Mouse (Mus musculus) intestine, embryonic 16.5 days (tissue): ENCODE measurements around the gene Asic4. TPM values are rescaled to one million over a fixed set of nuclear protein-coding genes. Genes with fewer than 3 reads are reported as not detected.

Experiments
- ATAC-seq: fragments of 200-750 bp; cut with Nextera tagmentation; 2 replicates; pipeline ENCODE4 v1.8.0; 2017; ENCODE audit warnings: moderate TSS enrichment, moderate library complexity
- H3K27ac ChIP-seq: fragments of 300-500 bp; sonication (generic); 2 replicates; pipeline ENCODE4 v1.5.1; 2014; ENCODE audit warnings: mild to moderate bottlenecking, low read length
- H3K27me3 ChIP-seq: fragments of 300-500 bp; sonication (generic); replicated peaks from 2 replicates; pipeline ENCODE4 v1.6.1; 2014; ENCODE audit warnings: low read length, control low read depth, mixed read lengths; ENCODE audit not compliant: control insufficient read depth, insufficient read depth
- H3K36me3 ChIP-seq: fragments of 300-500 bp; sonication (generic); 2 replicates; pipeline ENCODE4 v1.6.1; 2014; ENCODE audit warnings: low read length, control low read depth; ENCODE audit not compliant: control insufficient read depth, insufficient read depth
- H3K4me1 ChIP-seq: fragments of 300-500 bp; sonication (generic); 2 replicates; pipeline ENCODE4 v1.6.1; 2014; ENCODE audit warnings: low read length, control low read depth, mixed read lengths; ENCODE audit not compliant: control insufficient read depth, insufficient read depth
- H3K4me2 ChIP-seq: fragments of 300-500 bp; sonication (generic); 2 replicates; pipeline ENCODE4 v1.6.1; 2014; ENCODE audit warnings: low read depth, low read length, control low read depth
- H3K4me3 ChIP-seq: fragments of 300-500 bp; sonication (generic); 2 replicates; pipeline ENCODE4 v1.5.1; 2014; ENCODE audit warnings: mild to moderate bottlenecking, low read length
- H3K9ac ChIP-seq: fragments of 300-500 bp; sonication (generic); 2 replicates; pipeline ENCODE4 v1.6.1; 2014; ENCODE audit warnings: low read depth, low read length
- H3K9me3 ChIP-seq: fragments of 300-500 bp; sonication (generic); 2 replicates; pipeline ENCODE4 v1.6.1; 2016; ENCODE audit warnings: low read length, control low read depth; ENCODE audit not compliant: control insufficient read depth
- WGBS: fragments of 180-500 bp; shearing (Covaris S2); extraction: QIAGEN DNeasy Blood & Tissue Kit; methylation state at CpG from one replicate; pipeline ENCODE4 v1.1.7; 2014; 5-methylcytosine and 5-hydroxymethylcytosine counted together
- polyA plus RNA-seq: library from polyadenylated mRNA; unstranded; fragments of >200 nt; fragmentation: Nextera tagmentation; extraction: Ambion mirVana; gene quantifications from 2 replicates; pipeline ENCODE4 v1.2.1, GENCODE M21; 2015

Gene Asic4
- polyA plus RNA-seq, result 2.0 and 2.4 TPM in 2 replicates

DNA sequence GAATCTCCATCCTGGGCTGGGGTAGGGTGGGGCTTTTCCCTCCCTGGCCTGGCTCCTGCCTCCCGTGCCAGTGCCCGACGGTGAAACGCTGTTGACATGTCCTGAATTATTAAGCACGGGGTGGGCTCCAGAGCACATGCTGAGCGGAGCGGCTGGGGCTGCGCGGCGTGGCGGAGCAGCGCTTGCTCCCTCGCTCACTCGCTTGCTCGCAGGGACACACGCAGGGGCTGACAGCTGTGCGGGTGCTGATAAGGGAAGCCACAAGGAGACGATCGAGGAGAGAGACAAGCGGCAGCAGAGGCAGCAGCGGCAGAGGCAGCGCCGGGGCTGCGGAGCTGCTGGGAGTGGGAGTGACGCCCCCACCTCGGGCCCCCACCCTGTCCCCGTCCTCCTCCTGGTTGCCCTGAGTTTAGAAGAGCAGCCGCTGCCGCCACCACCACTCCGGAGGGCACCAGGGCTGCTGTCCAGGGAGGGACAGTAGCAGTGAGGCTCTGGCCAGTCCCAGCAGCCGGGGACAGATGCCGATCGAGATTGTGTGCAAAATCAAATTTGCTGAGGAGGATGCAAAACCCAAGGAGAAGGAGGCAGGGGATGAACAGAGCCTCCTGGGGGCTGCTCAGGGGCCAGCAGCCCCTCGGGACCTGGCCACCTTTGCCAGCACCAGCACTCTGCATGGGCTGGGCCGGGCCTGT lies at the start of gene Asic4:
Gene Asic4, plus strand, starts transcription at position 123 of the 692 bp plus-strand sequence.
- no peak for ATAC-seq
- WGBS, result 2% methylated on average over 35 of the region's 35 CpGs
- Histone ChIP-seq H3K4me2 (peak within 1 kb of the TSS; percentile 47), H3K4me1 (peaks cover 44% of the 10 kb centered on the region), H3K4me3 (peak within 1 kb of the TSS; percentile 26), H3K9me3 (no peaks in the 10 kb centered on the region), H3K36me3 (no peaks in the 10 kb centered on the region), H3K9ac (peak within 1 kb of the TSS; percentile 54), H3K27me3 (peaks cover 60% of the 10 kb centered on the region), H3K27ac (no peak within 1 kb of the TSS)

DNA sequence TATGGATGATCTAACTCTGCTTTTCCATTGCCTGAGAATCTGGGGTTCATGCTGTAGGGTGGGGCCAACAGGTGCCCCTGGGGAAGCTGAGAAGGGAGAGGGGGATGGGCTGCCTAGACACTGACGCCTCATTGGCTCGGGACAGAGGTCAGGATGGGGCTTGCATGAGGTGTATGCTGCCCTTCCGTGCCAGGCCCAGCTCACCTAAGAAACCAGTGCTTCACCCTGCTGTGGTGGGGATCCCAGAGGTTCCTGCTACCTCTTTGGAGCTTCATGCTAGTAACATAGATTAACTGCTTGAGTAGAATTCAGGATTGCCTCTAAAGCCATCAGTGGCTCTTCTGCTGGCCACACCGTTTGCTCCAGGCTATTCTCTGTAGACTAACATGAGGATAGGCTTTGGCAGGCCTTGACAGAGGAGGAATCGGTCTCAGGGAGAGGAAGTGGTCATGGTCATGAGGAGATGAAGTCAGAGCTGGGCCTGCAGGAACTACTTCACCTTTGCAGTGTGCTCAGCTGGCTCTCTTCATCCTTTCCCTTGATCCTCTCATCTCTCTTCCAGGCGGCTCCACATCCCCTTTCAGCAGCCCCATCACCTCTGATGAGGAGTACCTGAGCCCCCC lies 49.6 kb upstream of the Asic4 start:
- Histone ChIP-seq H3K4me1 (peaks cover 24% of the 10 kb centered on the region), H3K9me3 (no peaks in the 10 kb centered on the region), H3K4me2 (peak overlapping the region; percentile 42; the same call in 1 of the 2 replicates), H3K27me3 (no peaks in the 10 kb centered on the region), H3K36me3 (peaks cover 10% of the 10 kb centered on the region; the same call in 1 of the 2 replicates), H3K27ac (peak overlapping the region; percentile 65), H3K4me3 (0 out of 2 replicates have a peak overlapping the region, but pooled peaks have one; percentile 17), H3K9ac (peak overlapping the region; percentile 61)
- 49% methylated on average over 6 of the region's 6 CpGs for WGBS
- ATAC-seq, result 0 out of 2 replicates have a peak, but pooled peaks have one; percentile 1

DNA sequence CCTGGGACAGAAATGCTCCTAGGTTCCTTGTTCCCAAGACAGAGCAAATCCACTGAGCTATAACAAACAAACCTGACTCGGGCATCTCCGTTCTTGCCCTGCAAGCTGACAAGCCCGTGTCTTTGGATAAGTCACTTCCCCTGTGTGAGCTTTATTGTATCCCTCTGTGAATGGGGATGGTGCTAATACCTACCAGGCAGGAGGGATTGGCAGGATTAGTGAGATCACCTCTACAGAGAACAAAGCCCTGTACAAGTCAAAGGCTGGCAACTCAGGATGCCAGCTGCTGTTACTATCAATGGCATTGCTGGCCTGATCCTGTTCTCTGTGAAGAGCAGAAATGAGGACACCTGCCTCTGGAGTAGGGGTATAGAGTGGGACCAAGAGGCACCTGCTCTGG lies 44.7 kb upstream of the Asic4 start:
- H3K4me1 ChIP-seq, result peaks cover 1% of the 10 kb centered on the region
- H3K4me3 ChIP-seq, result no peak overlapping the region
- no peak overlapping the region for H3K9ac ChIP-seq
- H3K4me2 ChIP-seq, result no peak overlapping the region
- WGBS, result 82% methylated on average over 3 of the region's 3 CpGs
- H3K27ac ChIP-seq, result no peak overlapping the region
- peaks cover 10% of the 10 kb centered on the region; the same call in 1 of the 2 replicates for H3K36me3 ChIP-seq
- H3K27me3 ChIP-seq, result no peaks in the 10 kb centered on the region
- no peaks in the 10 kb centered on the region for H3K9me3 ChIP-seq
- no peak for ATAC-seq

DNA sequence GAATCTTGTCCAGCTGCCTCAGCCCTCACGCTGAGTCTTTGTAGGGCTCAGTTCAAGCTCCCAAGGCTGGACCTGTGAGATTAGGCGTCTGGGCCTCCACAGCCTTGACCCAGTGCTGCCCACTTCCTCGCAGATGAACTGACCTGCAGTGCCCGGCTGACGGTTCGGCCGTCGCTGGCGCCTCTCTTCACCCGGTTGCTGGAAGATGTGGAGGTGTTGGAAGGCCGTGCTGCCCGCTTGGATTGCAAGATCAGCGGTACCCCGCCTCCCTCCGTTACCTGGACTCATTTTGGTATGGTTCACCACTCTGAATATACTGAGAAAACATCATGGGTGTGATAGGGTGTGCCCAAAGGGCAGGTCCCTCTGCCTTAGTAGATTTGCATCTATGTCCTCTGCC lies 44.1 kb upstream of the Asic4 start:
- H3K27ac ChIP-seq, result no peak overlapping the region
- no peaks in the 10 kb centered on the region for H3K4me1 ChIP-seq
- H3K4me3 ChIP-seq, result no peak overlapping the region
- H3K36me3 ChIP-seq, result peaks cover 9% of the 10 kb centered on the region; the same call in 1 of the 2 replicates
- H3K4me2 ChIP-seq, result no peak overlapping the region
- 91% methylated on average over 15 of the region's 15 CpGs for WGBS
- no peak overlapping the region for H3K9ac ChIP-seq
- no peak for ATAC-seq
- H3K9me3 ChIP-seq, result no peaks in the 10 kb centered on the region
- no peaks in the 10 kb centered on the region for H3K27me3 ChIP-seq

DNA sequence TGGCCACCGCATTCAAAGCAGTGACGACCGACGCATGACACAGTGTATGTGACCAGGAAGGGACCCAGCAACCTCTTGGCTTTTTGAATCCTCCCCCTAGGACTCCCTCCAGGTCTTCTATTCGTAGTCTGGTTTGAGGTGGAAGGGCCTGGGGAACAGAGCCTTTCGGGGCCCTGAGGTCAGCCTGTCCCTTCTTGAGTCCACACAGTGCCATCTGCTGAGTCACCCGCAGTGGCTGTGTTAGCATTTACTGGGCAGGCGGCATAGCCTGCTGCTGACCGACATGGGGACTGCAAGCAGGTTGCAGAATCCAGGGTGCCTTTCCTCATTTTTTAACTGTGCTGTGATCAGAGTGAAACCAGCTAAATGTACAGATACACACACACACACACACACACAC lies 43.2 kb upstream of the Asic4 start:
- no peaks in the 10 kb centered on the region for H3K27me3 ChIP-seq
- WGBS, result 96% methylated on average over 9 of the region's 9 CpGs
- peaks cover 6% of the 10 kb centered on the region; the same call in 1 of the 2 replicates for H3K36me3 ChIP-seq
- H3K4me1 ChIP-seq, result no peaks in the 10 kb centered on the region
- no peak overlapping the region for H3K27ac ChIP-seq
- H3K9ac ChIP-seq, result no peak overlapping the region
- H3K4me3 ChIP-seq, result no peak overlapping the region
- no peak overlapping the region for H3K4me2 ChIP-seq
- no peaks in the 10 kb centered on the region for H3K9me3 ChIP-seq
- no peak for ATAC-seq

DNA sequence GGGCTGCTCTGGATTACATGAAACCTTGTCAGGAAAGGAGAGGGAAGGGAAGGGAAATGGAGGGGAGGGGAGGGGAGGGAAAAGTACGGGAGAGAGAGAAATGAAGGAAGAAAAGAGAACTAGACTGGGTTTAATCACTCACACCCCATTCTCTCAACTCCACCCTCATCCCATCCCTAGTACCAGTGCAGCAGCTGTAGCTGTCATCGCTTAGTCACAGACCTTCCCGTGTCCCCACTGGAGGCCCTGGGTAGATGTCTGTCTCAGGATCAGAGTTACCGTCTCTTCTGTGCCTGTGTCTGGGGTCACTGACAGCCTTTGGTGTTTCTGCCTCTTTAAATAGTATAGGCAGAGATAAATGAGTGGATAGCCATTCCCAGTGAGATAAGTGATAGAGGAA lies 42.0 kb upstream of the Asic4 start:
- H3K27ac ChIP-seq, result no peak overlapping the region
- H3K27me3 ChIP-seq, result no peaks in the 10 kb centered on the region
- H3K9me3 ChIP-seq, result no peaks in the 10 kb centered on the region
- no peak overlapping the region for H3K4me3 ChIP-seq
- no peaks in the 10 kb centered on the region for H3K36me3 ChIP-seq
- WGBS, result 72% methylated on average over 4 of the region's 4 CpGs
- H3K4me1 ChIP-seq, result no peaks in the 10 kb centered on the region
- ATAC-seq, result no peak
- H3K9ac ChIP-seq, result no peak overlapping the region
- no peak overlapping the region for H3K4me2 ChIP-seq

DNA sequence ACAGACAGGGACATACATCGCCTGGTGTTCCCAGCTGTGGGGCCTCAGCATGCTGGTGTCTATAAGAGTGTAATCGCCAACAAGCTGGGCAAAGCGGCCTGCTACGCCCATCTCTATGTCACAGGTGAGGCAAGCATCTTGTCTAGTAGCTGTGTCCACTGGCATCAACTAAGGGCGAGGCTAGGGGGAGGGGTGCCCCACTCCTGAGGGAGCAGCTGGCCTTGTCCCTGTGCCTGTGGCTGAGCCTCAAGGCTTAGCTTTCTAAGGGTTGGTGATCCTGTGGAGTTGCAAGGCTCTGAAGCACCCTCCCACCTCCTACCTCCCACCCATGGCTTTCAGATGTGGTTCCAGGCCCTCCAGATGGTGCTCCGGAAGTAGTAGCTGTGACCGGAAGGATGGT lies 40.3 kb upstream of the Asic4 start:
- H3K4me2 ChIP-seq, result no peak overlapping the region
- 89% methylated on average over 7 of the region's 7 CpGs for WGBS
- no peaks in the 10 kb centered on the region for H3K9me3 ChIP-seq
- H3K27me3 ChIP-seq, result no peaks in the 10 kb centered on the region
- H3K36me3 ChIP-seq, result no peaks in the 10 kb centered on the region
- no peak overlapping the region for H3K4me3 ChIP-seq
- no peak overlapping the region for H3K27ac ChIP-seq
- H3K9ac ChIP-seq, result no peak overlapping the region
- no peaks in the 10 kb centered on the region for H3K4me1 ChIP-seq
- no peak for ATAC-seq

DNA sequence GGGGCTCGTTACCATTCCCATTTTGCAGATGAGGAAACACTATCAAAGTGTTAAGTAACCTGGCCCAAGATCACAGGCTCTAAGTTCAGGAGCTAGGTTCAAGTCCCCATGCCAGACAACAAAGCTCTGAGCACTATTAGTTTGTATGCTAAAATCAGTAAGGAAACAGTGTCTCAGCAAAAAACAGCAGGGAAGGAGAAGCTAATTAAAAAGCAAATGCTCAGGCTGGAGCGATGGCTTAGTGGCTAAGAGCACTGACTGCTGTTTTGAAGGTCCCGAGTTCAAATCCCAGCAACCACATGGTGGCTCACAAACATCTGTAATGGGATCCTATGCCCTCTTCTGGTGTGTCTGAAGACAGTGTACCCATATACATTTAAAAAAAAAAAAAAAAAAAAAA lies 38.0 kb upstream of the Asic4 start:
- H3K4me1 ChIP-seq, result no peaks in the 10 kb centered on the region
- no peak for ATAC-seq
- H3K9ac ChIP-seq, result no peak overlapping the region
- 91% methylated on average over 3 of the region's 3 CpGs for WGBS
- H3K4me3 ChIP-seq, result no peak overlapping the region
- H3K27ac ChIP-seq, result no peak overlapping the region
- no peak overlapping the region for H3K4me2 ChIP-seq
- no peaks in the 10 kb centered on the region for H3K9me3 ChIP-seq
- H3K36me3 ChIP-seq, result 0 out of 2 replicates have a peak, but pooled peaks cover 3% of the 10 kb centered on the region
- H3K27me3 ChIP-seq, result no peaks in the 10 kb centered on the region

DNA sequence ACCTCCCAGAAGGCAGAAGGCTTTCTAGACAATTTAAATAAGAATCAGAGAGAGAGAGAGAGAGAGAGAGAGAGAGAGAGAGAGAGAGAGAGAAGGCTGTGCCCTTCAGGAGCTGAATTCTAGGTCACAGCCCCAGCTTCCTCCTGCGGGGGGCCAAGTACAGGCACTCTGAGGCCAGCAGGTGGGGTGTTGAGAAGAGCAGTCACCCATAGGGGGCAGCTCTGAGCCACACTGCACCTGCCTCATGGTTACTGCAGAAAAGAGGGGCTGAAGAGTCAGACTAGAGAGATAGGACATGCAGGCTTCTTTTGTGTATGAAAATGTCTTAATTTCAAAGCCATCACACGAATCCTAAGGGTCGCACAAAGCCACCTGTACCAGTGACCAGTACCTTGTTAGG lies 36.5 kb upstream of the Asic4 start:
- Histone ChIP-seq H3K4me2 (no peak overlapping the region), H3K4me3 (no peak overlapping the region), H3K9ac (no peak overlapping the region), H3K4me1 (no peaks in the 10 kb centered on the region), H3K27ac (no peak overlapping the region), H3K9me3 (no peaks in the 10 kb centered on the region), H3K27me3 (no peaks in the 10 kb centered on the region), H3K36me3 (0 out of 2 replicates have a peak, but pooled peaks cover 3% of the 10 kb centered on the region)
- 0 out of 2 replicates have a peak, but pooled peaks have one; percentile 42 for ATAC-seq
- 62% methylated on average over 3 of the region's 3 CpGs for WGBS
